Mouse (Mus musculus): Measurements from ENCODE around the gene Olfr130.

The Olfr130 gene

DNA sequence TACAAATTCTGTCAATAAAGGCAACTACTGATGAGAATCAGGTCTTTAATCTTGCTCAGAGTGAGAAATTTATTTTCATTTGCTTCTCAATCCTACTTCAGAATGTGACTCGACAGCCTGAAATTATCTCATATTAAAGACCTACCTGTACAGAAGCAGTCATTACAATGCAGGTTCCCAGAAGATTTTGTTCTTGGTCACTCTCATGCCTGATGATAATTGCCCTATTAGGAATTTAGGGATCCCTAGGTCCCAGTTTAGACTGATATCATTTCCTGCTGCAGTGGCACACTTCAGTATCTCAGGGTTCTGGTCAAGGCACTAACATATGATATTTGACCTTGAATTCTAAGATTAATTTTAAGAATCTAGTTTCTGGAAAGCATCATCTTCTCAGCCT, at the start of gene Olfr130:
TSS of gene Olfr130 (plus strand) at position 301 of the 400 bp plus-strand sequence.
- DNase-seq: no peak

DNA sequence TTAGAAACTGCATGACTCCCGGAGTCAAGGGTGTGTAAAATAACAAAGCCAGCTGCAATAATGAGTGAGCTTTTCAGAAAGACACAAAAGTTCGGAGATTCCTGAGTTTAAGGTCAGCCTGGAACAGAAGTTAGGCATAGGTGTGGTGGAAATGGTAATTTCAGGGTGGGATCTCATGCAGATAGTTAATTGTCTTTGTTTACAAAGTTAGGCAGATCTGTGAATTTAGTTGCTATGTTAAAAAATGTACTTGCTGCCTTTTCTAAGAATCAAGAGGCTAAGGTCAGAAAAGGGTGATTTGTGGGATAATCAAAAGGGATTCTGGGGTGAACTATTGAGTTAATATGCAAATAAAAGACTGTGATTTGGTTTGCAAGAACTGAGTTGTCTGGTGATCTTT, 47.4 kb upstream of the Olfr130 start:
- DNase-seq: no peak

DNA sequence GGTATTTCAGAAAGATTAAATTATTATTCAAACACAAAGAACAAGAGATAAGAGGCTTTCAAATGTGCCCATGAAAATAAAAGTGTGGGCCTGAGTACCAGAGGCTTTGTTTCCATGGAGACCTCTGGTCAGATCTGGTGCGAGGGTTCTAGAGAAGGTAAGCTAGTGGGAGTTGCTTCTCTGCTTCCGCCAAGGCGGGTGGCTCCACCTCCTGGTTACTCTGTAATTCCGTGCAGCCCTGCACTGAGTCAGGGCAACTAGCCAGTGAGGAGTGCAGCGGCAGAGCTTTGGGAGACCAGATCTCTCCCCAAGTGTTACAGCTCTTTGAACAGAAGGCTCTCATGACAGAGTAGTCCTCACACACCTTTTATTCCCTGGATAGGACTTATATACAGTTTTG, 37.4 kb upstream of the Olfr130 start:
- no peak for DNase-seq

DNA sequence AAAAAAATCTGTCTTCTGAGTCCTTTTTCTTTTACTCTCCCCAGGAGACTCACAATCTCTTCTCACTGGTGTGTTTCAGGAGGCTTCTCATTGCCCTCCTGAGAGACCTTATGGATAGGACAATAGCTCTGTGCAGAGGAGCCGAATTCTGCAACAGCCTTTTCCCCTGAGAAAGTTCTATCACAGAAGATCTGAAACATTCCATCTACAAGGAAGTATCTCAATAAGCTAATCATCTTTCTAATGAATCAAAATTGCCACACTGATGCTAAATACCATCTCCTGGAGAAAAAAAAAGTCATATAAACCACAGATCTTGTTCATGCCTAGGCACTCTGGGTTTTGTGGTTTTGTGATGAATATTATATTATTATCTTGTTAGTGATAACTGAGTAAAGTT, 3.7 kb upstream of the Olfr130 start, which contains the start of gene Olfr129:
TSS of gene Olfr129 (minus strand) at position 101 of the 400 bp plus-strand sequence.
- no peak for DNase-seq

DNA sequence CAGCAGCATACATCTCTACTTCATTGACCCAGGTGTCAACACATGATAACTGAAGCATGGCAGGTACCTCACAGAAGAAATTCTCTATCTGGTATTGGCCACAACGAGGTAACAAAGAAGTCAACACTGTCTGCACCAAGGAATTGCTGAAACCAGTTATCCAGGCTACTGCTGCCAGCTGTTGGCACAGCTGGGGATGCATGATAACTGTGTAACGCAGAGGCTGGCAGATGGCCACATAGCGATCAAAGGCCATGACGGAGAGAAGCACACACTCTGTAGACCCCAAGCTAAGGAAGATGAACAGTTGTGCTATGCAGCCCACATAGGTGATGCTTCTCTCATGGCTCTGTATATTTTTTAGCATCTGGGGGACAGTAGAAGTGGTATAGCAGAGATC, 18.6 kb downstream of the Olfr130 start:
- no peak for DNase-seq

DNA sequence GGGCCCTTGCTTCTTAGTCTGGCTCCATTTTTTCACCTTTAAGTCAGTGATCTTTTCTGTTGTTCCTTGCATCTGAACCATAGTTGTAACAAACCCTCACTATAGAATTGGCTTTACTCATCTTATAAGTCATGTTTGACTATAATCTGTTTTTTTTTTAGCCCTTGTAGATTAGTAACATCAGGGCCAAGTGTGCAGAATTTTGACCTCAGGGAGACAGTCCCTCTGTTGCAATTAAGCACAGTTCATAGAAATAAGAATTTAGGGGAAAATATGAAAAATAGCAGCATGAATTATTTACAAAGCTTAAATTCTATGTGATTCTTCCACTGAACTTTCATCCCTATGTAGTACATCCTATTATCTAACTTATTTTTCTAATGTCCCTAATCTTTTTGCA, 24.9 kb downstream of the Olfr130 start, which contains the start of gene Olfr131:
TSS of gene Olfr131 (minus strand) at position 101 of the 400 bp plus-strand sequence.
- no peak for DNase-seq

All from cerebellum, adult 11 months (tissue).